Mouse (Mus musculus): ENCODE measurements at regions not wholly inside any gene's neighbourhood (a gene's known extent, or its start where the extent isn't known, plus 50 kb on each side); places are given as distances from the start of the nearest gene placed in this dataset.

DNA sequence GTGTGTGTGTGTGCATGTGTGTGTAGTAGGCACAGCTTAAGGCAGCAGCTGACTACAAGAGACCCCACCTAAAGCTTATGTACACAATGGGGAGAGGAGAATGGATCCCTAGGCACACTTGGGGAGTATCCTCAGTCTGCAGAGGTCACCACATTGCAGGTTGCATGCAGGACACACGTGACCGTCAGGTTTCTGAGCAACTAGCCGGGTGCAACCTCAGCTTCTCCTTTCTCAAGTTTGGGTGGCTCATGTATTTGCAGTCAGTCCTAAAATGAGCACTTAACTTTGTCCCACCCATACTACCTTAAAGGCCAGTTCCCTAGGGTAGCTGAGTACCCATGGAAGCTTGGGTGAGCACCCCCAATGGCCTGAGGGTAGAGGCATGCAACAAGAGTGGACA lies 111.0 kb upstream of the Ccnd1 start:
- TF ChIP-seq CTCF (IDR thresholded peaks at IDR 0.05; ENCODE audit: low read depth): no peak
- TF ChIP-seq EP300 (IDR thresholded peaks at IDR 0.05; ENCODE audit: low read depth): no peak

Data from liver, embryonic 14.5 days (tissue).